Mouse (Mus musculus) midbrain, embryonic 14.5 days (tissue): ENCODE measurements around the gene Shc2. TPM values are rescaled to one million over a fixed set of nuclear protein-coding genes. Genes with fewer than 3 reads are reported as not detected.

Source experiments
- ATAC-seq: fragments of 200-750 bp; cut with Nextera tagmentation; 2 replicates; pipeline ENCODE4 v1.8.0; 2017; ENCODE audit warnings: moderate number of reproducible peaks, moderate library complexity; ENCODE audit not compliant: low FRiP score, low TSS enrichment
- DNase-seq: peaks from one replicate; pipeline ENCODE4 v3.0.0-alpha.2; 2015
- H3K27ac ChIP-seq: fragments of 300-500 bp; sonication (generic); replicated peaks from 2 replicates; pipeline ENCODE4 v1.5.1; 2014; ENCODE audit warnings: mild to moderate bottlenecking, low read depth, low read length, moderate library complexity
- H3K27me3 ChIP-seq: fragments of 300-500 bp; sonication (generic); 2 replicates; pipeline ENCODE4 v1.6.1; 2014; ENCODE audit warnings: low read length, control low read depth, mixed read lengths; ENCODE audit not compliant: control insufficient read depth, insufficient read depth
- H3K36me3 ChIP-seq: fragments of 300-500 bp; sonication (generic); 2 replicates; pipeline ENCODE4 v1.6.1; 2014; ENCODE audit warnings: low read length, control low read depth; ENCODE audit not compliant: control insufficient read depth, insufficient read depth
- H3K4me1 ChIP-seq: fragments of 300-500 bp; sonication (generic); 2 replicates; pipeline ENCODE4 v1.6.1; 2014; ENCODE audit warnings: mild to moderate bottlenecking, antibody characterized with exemption, low read length, control low read depth; ENCODE audit not compliant: control insufficient read depth, insufficient read depth
- H3K4me2 ChIP-seq: fragments of 300-500 bp; sonication (generic); 2 replicates; pipeline ENCODE4 v1.6.1; 2014; ENCODE audit warnings: mild to moderate bottlenecking, low read length, moderate library complexity
- H3K4me3 ChIP-seq: fragments of 300-500 bp; sonication (generic); replicated peaks from 2 replicates; pipeline ENCODE4 v1.5.1; 2014; ENCODE audit warnings: low read depth, low read length
- H3K9ac ChIP-seq: fragments of 300-500 bp; sonication (generic); replicated peaks from 2 replicates; pipeline ENCODE4 v1.6.1; 2014; ENCODE audit warnings: mild to moderate bottlenecking, low read length, moderate library complexity
- H3K9me3 ChIP-seq: fragments of 300-500 bp; sonication (generic); 2 replicates; pipeline ENCODE4 v1.6.1; 2016; ENCODE audit warnings: low read length, control low read depth, mixed read lengths; ENCODE audit not compliant: control insufficient read depth
- WGBS: fragments of 180-500 bp; shearing (Covaris S2); extraction: QIAGEN DNeasy Blood & Tissue Kit; methylation state at CpG from one replicate; pipeline ENCODE4 v1.1.7; 2014; 5-methylcytosine and 5-hydroxymethylcytosine counted together
- polyA plus RNA-seq: library from polyadenylated mRNA; unstranded; fragments of >200 nt; fragmentation: Nextera tagmentation; extraction: Ambion mirVana; gene quantifications from 2 replicates; pipeline ENCODE4 v1.2.1, GENCODE M21; 2014

Gene Shc2
- polyA plus RNA-seq, 1 experiment from 2014 or later, result 17.2 TPM

GRCm38 (mm10) chr10:79660298-79660697 is 22.6 kb upstream of the Shc2 start:
- Histone ChIP-seq H3K9ac (no peak overlapping the region), H3K36me3 (no peaks in the 10 kb centered on the region), H3K4me1 (peaks cover 9% of the 10 kb centered on the region), H3K4me2 (no peak overlapping the region), H3K4me3 (no peak overlapping the region), H3K27ac (no peak overlapping the region), H3K9me3 (no peaks in the 10 kb centered on the region), H3K27me3 (no peaks in the 10 kb centered on the region)
- no peak for ATAC-seq
- 76% methylated on average over 2 of the region's 2 CpGs for WGBS
- no peak for DNase-seq

GRCm38 (mm10) chr10:79658829-79659228 is 21.1 kb upstream of the Shc2 start:
- no peak for ATAC-seq
- no peaks in the 10 kb centered on the region for H3K36me3 ChIP-seq
- no peak overlapping the region for H3K4me2 ChIP-seq
- H3K27ac ChIP-seq, result no peak overlapping the region
- peak; percentile 42 for DNase-seq
- H3K9me3 ChIP-seq, result no peaks in the 10 kb centered on the region
- WGBS, result 23% methylated on average over 4 of the region's 4 CpGs
- H3K4me3 ChIP-seq, result no peak overlapping the region
- no peaks in the 10 kb centered on the region for H3K27me3 ChIP-seq
- H3K4me1 ChIP-seq, result peaks cover 24% of the 10 kb centered on the region
- H3K9ac ChIP-seq, result no peak overlapping the region

GRCm38 (mm10) chr10:79654946-79655395 is 17.3 kb upstream of the Shc2 start:
- 3% methylated on average over 1 of the region's 1 CpGs for WGBS
- Histone ChIP-seq H3K36me3 (no peaks in the 10 kb centered on the region), H3K27ac (peak overlapping the region; percentile 82), H3K4me2 (peak overlapping the region; percentile 20), H3K9ac (no peak overlapping the region), H3K27me3 (no peaks in the 10 kb centered on the region), H3K9me3 (no peaks in the 10 kb centered on the region), H3K4me1 (peaks cover 26% of the 10 kb centered on the region), H3K4me3 (no peak overlapping the region)
- peak; percentile 82 for DNase-seq
- ATAC-seq, result peak; percentile 85

GRCm38 (mm10) chr10:79652789-79653188 is 15.1 kb upstream of the Shc2 start:
- Histone ChIP-seq H3K27me3 (no peaks in the 10 kb centered on the region), H3K27ac (no peak overlapping the region), H3K4me1 (peaks cover 26% of the 10 kb centered on the region), H3K4me3 (no peak overlapping the region), H3K9me3 (no peaks in the 10 kb centered on the region), H3K9ac (no peak overlapping the region), H3K36me3 (no peaks in the 10 kb centered on the region), H3K4me2 (no peak overlapping the region)
- DNase-seq, result no peak
- 87% methylated on average over 7 of the region's 7 CpGs for WGBS
- no peak for ATAC-seq

GRCm38 (mm10) chr10:79649070-79649751 is 11.5 kb upstream of the Shc2 start:
- no peak overlapping the region for H3K27ac ChIP-seq
- ATAC-seq, result peak; percentile 50
- WGBS, result 30% methylated on average over 7 of the region's 7 CpGs

GRCm38 (mm10) chr10:79645711-79646110 is 8.0 kb upstream of the Shc2 start, which contains the start of gene Odf3l2:
TSS of gene Odf3l2 (minus strand) at chr10:79645738.
- Histone ChIP-seq H3K4me1 (no peaks in the 10 kb centered on the region), H3K9ac (no peak within 1 kb of the TSS), H3K4me3 (no peak within 1 kb of the TSS), H3K36me3 (no peaks in the 10 kb centered on the region), H3K27ac (no peak within 1 kb of the TSS), H3K9me3 (no peaks in the 10 kb centered on the region), H3K4me2 (no peak within 1 kb of the TSS), H3K27me3 (no peaks in the 10 kb centered on the region)
- DNase-seq (no peak), ATAC-seq (no peak)
- WGBS, result 79% methylated on average over 8 of the region's 8 CpGs

More at GRCm38 (mm10) chr10:79649070-79649751, 11.5 kb upstream of the Shc2 start:
- Histone ChIP-seq H3K4me1 (peaks cover 5% of the 10 kb centered on the region; the same call in 1 of the 2 replicates), H3K27me3 (no peaks in the 10 kb centered on the region), H3K4me3 (no peak overlapping the region), H3K9ac (no peak overlapping the region), H3K4me2 (no peak overlapping the region), H3K9me3 (no peaks in the 10 kb centered on the region), H3K36me3 (no peaks in the 10 kb centered on the region)
- DNase-seq, result peak; percentile 89

- peak overlapping the region; percentile 83; the same call in 1 of the 2 replicates for H3K9ac ChIP-seq
- peak overlapping the region; percentile 63 for H3K4me3 ChIP-seq
- WGBS, result 5% methylated on average over 23 of the region's 23 CpGs
- no peaks in the 10 kb centered on the region for H3K9me3 ChIP-seq
- H3K27me3 ChIP-seq, result peaks cover 10% of the 10 kb centered on the region; the same call in 1 of the 2 replicates
- DNase-seq, result peak; percentile 53
- H3K27ac ChIP-seq, result peak overlapping the region; percentile 93; the same call in 1 of the 2 replicates
- no peaks in the 10 kb centered on the region for H3K36me3 ChIP-seq
- peak overlapping the region; percentile 71 for H3K4me2 ChIP-seq
- peaks cover 11% of the 10 kb centered on the region; the same call in 1 of the 2 replicates for H3K4me1 ChIP-seq
- ATAC-seq, result no peak
Observed at GRCm38 (mm10) chr10:79638486-79639204, 927 bp upstream of the Shc2 start.

- no peak for DNase-seq
- 0 out of 2 replicates have a peak, but pooled peaks have one; percentile 12 for ATAC-seq
- H3K4me1 ChIP-seq, result peaks cover 11% of the 10 kb centered on the region; the same call in 1 of the 2 replicates
- WGBS, result 75% methylated on average over 8 of the region's 8 CpGs
- H3K27me3 ChIP-seq, result peaks cover 10% of the 10 kb centered on the region; the same call in 1 of the 2 replicates
- peak overlapping the region; percentile 83; the same call in 1 of the 2 replicates for H3K9ac ChIP-seq
- H3K4me2 ChIP-seq, result peak overlapping the region; percentile 71
- no peaks in the 10 kb centered on the region for H3K36me3 ChIP-seq
- no peaks in the 10 kb centered on the region for H3K9me3 ChIP-seq
- peak overlapping the region; percentile 93 for H3K27ac ChIP-seq
- H3K4me3 ChIP-seq, result peak overlapping the region; percentile 63
Observed at GRCm38 (mm10) chr10:79636287-79636686, 1.4 kb downstream of the Shc2 start.
